Mouse (Mus musculus): ENCODE measurements around the gene Srrm2. TPM values are rescaled to one million over a fixed set of nuclear protein-coding genes. Genes with fewer than 3 reads are reported as not detected.

The Srrm2 gene
- total RNA-seq (2023): 1,551 TPM

GRCm38 (mm10) chr17:23790269-23791078 is at the start of gene Srrm2:
Gene Srrm2 (plus strand): TSS chr17:23790532.

GRCm38 (mm10) chr17:23740598-23741021 is 49.7 kb upstream of the Srrm2 start, which contains the start of gene Paqr4:
Gene Paqr4 (minus strand): TSS chr17:23740867.

GRCm38 (mm10) chr17:23745301-23746251 is 44.8 kb upstream of the Srrm2 start, which contains the start of gene Kremen2:
Gene Kremen2 (minus strand): TSS chr17:23745833.

GRCm38 (mm10) chr17:23771284-23772218 is 18.8 kb upstream of the Srrm2 start, which contains the start of gene Flywch1:
Gene Flywch1 (minus strand): TSS chr17:23771602.

GRCm38 (mm10) chr17:23785561-23786471 is 4.5 kb upstream of the Srrm2 start, which contains the start of gene Flywch2:
Gene Flywch2 (minus strand): TSS chr17:23786081.

GRCm38 (mm10) chr17:23829064-23829619 is 38.8 kb downstream of the Srrm2 start, which contains the start of gene Elob:
Gene Elob (minus strand): TSS chr17:23829136.

GRCm38 (mm10) chr17:23836006-23836575 is 45.8 kb downstream of the Srrm2 start, which contains the start of gene Prss33:
Gene Prss33 (minus strand): TSS chr17:23836056.

GRCm38 (mm10) chr17:23843812-23844273 is 53.5 kb downstream of the Srrm2 start, which contains the start of the genes Prss32 and Prss41:
Gene Prss32 (plus strand): TSS chr17:23843855.
Gene Prss41 (minus strand): TSS chr17:23844172.

GRCm38 (mm10) chr17:23867756-23868155 is 77.4 kb downstream of the Srrm2 start, which contains the start of gene Prss21:
Gene Prss21 (plus strand): TSS chr17:23868056.

Other genes starting within 250 kb of the Srrm2 start
- 7.6 TPM for gene Zfp213, start 226.3 kb upstream of the Srrm2 start, total RNA-seq (2023)
- not detected for gene Zfp13, start 191.0 kb upstream of the Srrm2 start, total RNA-seq (2023)
- not detected for gene Zscan10, start 189.7 kb upstream of the Srrm2 start, total RNA-seq (2023)
- gene Mmp25, start 145.3 kb upstream of the Srrm2 start, total RNA-seq (2023): 0.38 TPM
- gene Bicdl2, start 130.0 kb upstream of the Srrm2 start, total RNA-seq (2023): 0.35 TPM
- gene Hcfc1r1, start 116.9 kb upstream of the Srrm2 start, total RNA-seq (2023): 42.8 TPM
- 22.1 TPM for gene Thoc6, start 116.7 kb upstream of the Srrm2 start, total RNA-seq (2023)
- gene Tnfrsf12a, start 113.1 kb upstream of the Srrm2 start, total RNA-seq (2023): 71.7 TPM
- not detected for gene Cldn6, start 111.3 kb upstream of the Srrm2 start, total RNA-seq (2023)
- gene Cldn9, start 106.5 kb upstream of the Srrm2 start, total RNA-seq (2023): not detected
- not detected for gene 1520401A03Rik, start 67.7 kb upstream of the Srrm2 start, total RNA-seq (2023)
- 37.1 TPM for gene Pkmyt1, start 64.2 kb upstream of the Srrm2 start, total RNA-seq (2023)
- 2.0 TPM for gene Paqr4, start 49.7 kb upstream of the Srrm2 start, total RNA-seq (2023)
- 0.62 TPM for gene Kremen2, start 44.7 kb upstream of the Srrm2 start, total RNA-seq (2023)
- 18.9 TPM for gene Flywch1, start 18.9 kb upstream of the Srrm2 start, total RNA-seq (2023)
- gene Flywch2, start 4.5 kb upstream of the Srrm2 start, total RNA-seq (2023): not detected
- 130 TPM for gene Elob, start 38.6 kb downstream of the Srrm2 start, total RNA-seq (2023)
- not detected for gene Prss33, start 45.5 kb downstream of the Srrm2 start, total RNA-seq (2023)
- gene Prss32, start 53.3 kb downstream of the Srrm2 start, total RNA-seq (2023): not detected
- gene Prss41, start 53.6 kb downstream of the Srrm2 start, total RNA-seq (2023): 0.91 TPM
- not detected for gene Prss21, start 77.5 kb downstream of the Srrm2 start, total RNA-seq (2023)
- not detected for gene Dcpp1, start 90.3 kb downstream of the Srrm2 start, total RNA-seq (2023)
- gene Dcpp2, start 90.3 kb downstream of the Srrm2 start, total RNA-seq (2023): not detected
- gene Dcpp3, start 126.9 kb downstream of the Srrm2 start, total RNA-seq (2023): not detected
- not detected for gene Sbp, start 151.1 kb downstream of the Srrm2 start, total RNA-seq (2023)
- gene Sbpl, start 164.7 kb downstream of the Srrm2 start, total RNA-seq (2023): not detected
- 0.50 TPM for gene Prss30, start 190.0 kb downstream of the Srrm2 start, total RNA-seq (2023)
- gene Prss22, start 207.6 kb downstream of the Srrm2 start, total RNA-seq (2023): not detected
- gene Prss27, start 247.6 kb downstream of the Srrm2 start, total RNA-seq (2023): not detected